Mouse (Mus musculus): Measurements from ENCODE around the gene Aaed1.

Aaed1 gene

DNA sequence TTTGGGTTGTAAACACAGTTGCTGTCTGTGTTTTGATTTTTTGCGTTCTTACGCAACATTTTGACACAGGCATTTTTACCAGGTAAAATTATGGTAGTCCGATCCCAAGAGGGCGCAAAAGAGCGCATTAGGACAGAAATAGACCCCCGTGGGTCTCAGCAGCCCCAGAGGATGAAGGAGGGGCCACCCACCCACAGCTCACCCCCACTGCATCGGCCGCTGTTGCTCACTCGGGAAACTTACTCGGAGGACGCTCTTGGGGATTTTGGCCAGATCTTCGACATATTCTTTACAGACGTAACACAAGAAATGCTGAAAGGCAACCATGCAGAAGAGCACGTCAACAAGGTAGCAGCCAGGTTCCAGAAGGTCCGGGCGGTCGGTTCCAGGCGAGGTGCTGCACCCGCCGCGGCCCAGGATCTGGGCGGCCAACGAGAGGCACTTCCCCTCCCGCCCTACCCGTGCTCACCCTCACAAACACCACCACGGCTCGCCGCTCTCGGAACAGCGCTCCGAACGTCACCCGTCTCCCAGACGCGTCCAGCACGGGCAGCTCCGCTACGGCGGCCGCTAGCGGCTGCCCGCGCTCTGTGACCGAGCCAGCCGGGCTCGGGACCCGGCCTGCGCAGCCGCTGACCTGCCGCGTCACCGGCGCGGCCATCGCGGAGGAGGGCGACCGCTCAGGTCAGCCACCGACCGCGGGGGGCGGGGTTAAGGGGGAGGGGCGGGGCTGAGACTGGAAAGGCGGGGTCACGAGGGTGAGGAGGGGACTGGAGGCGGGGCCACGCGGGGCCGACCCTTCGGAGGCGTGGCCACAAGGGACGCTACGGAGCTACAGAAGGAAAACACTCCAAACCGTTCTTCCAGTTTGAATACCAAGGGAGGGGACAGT, at the start of gene Aaed1:
Gene Aaed1 (minus strand): TSS at position 687 of the 892 bp plus-strand sequence.
- peak; percentile 90 for DNase-seq

DNA sequence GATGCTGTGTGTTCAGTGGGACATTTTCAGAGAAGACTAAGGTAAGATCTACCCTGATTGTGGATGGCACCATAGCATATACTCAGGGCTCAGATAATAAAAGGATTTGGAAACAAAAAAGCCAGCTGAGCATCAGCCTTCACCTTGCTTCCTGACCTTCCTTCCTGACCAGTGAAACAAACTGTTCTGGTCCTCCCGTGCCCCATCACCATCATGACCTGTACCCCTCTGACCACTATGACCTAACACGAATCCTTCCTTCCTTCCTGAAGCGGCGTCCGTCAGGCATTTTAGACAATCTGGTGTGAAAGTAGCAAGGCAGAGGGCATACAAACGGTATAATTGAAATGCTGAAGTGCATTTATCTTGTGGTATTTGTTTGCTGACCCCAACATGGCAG, 49.6 kb upstream of the Aaed1 start:
- DNase-seq = no peak

DNA sequence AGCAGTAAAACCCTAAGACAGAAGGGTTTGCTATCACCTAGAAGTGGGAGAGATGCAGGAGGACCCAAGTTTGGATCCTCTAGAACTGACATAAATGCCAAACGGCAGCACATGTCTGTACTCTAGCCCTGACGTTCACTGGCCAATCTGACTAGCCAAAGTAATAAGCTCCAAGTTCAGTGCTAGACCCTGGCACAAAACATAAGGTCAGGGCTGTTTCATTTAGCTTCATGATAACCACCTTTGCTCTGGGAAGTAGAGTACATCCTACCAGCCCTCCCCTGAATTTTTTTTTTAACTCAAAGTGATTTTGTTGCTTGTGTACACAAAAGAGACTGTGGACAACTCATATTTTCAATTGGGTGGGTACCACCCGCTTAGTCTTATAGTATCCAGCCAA, 48.5 kb upstream of the Aaed1 start:
- DNase-seq = no peak

DNA sequence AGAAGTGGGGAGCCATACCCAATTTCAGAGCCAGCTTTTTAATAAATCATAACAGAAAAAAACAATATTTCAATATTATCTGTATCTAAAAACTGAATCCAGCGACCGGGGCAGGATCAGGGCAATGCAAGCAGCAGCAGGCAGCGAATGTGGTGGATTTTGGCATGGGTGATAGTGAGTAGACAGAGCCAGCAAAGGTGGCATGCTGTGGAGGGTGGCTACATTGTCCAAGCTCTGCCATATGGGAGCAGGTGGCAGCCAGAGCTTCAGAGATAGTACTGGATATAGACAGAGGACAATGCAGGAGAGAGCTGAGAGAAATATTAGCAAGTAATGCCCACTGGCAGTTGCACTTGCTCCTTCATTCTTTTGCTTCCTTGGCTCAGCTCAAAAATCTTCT, 47.2 kb upstream of the Aaed1 start:
- no peak for DNase-seq

DNA sequence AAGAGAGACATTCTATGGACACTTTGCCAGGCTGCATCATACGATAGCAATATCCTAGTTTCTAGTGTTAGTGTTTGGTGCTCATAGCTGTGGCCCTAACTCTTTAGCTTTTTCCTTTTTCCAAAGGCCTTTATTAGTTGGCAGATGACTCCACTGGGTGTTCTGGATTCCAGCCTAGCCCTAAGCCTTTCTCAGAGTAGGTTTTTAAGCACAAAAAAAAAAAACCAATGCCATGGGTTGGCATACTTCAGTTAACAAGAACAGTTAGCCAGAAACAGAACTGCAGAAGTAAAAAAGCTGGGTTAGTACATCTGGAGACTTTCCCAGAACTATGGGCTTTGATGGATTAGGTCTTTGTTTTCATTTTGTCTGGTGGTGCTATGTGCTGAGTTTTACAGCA, 46.0 kb upstream of the Aaed1 start:
- no peak for DNase-seq

DNA sequence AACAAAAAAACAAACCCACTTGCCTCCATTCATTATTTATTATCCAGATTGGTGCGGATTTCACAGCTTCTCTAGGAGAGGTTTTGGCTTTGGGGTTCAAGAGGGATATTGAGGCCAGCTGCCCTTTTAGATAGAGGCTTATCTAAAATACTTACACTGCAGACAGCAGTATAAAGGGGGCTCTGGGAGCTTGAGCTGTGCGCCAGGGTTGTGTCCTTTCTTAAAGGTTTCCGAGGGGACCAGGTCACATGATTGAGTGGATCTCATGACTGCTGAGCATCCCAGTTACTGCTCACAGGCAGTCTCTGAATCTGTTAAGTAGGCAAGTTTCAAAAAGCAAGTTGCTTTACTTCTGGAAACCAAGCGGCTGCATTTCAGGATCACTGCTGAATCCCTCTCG, 44.9 kb upstream of the Aaed1 start:
- no peak for DNase-seq

DNA sequence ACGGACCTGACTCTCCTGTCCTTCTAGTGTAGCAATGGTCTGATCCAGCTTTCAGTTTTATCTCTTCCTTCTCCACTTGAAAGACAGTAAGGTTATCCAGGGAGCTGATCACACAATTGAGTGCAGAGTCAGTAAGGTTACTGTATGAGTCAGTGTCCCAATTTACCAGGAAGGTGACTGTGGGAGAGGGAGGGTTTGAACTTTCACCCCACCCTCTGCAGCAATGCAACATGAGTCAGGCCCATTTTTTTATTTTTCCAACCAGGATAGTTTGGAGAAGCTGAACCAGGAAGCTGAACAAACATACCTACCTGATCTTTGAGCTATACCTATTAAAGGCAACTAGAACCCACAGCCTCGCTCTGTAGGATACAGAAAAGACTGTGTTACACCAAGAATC, 37.0 kb upstream of the Aaed1 start:
- DNase-seq = no peak

DNA sequence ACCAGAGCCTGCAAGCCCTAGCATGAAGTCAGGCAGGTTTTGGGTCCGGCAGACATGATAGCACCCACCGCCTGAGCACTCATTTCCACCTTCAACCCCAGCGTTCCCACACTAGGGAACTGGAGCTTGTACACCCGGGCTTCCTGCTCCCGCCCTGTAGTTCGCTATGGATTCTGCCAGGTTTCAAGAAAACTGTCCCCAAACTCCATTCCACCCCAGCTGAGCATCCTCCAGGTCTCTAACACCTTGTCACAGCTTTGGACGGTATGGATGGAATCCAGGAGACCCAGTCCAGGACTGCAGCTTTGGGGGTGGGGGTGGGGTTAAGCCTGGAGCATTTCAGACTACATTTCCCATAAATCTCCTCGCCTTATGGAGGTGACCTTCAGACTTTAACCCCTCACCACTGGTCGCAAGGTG, 31.6 kb upstream of the Aaed1 start:
- DNase-seq = peak; percentile 16

DNA sequence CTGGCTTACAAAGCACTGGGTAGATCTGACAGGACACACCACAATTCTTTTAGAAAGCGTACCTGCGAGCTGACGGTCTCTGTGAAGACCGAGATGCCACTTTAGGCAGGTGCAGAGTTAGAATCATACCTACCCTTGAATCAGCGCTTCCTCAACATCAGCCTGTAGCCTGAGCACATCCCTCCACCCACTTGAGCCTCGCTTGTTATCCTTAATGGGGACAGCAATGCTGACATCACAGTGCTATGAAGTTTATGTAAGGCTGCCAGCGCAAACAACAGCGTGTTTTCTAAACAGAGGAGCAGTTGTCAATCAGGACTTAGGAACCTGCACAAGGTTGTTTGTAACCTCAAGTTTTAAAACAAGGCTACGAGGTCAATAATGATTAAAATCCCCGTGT, 31.1 kb upstream of the Aaed1 start:
- no peak for DNase-seq

DNA sequence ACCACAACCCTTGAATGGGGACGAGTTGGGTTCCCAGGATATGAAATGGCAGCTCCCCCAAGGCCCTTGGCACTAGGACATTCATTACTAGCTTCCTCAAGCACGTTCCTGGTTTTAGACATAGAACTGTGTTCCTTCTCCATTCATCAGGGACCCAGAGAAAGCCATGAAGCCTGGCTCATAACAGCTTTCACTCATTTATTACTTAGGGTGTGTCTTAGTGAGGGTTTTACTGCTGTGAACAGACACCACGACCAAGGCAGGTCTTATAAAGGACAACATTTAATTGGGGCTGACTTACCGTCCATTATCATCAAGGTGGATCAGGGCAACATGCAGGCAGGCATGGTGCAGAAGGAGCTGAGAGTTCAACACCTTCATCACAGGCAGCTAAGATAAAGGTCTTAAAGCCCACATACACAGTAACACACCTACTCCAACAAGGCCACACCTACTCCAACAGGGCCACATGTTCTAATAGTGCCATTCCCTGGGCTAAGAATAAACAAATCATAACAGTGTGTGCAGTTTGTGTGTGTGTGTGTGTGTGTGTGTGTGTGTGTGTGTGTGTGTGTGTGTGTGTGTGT, 23.1 kb upstream of the Aaed1 start:
- DNase-seq = no peak

DNA sequence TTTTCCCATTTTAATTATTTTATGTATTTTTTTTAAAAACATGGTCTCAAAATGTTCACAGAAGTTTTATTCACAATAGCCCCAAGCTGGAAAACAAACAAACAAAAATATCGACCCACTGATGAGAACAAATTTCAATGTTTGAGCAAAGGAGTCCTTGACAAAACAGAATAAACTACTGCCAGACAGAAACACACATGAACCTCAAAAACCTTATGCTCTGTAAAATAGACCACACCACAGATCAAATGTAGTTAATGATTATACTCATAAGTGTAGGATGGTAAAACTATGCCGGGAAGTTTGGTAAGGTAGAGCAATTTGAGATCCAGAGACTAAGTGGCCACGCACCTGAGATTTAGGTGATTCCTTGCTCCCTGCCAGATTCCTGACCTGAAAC, 20.6 kb upstream of the Aaed1 start:
- no peak for DNase-seq

DNA sequence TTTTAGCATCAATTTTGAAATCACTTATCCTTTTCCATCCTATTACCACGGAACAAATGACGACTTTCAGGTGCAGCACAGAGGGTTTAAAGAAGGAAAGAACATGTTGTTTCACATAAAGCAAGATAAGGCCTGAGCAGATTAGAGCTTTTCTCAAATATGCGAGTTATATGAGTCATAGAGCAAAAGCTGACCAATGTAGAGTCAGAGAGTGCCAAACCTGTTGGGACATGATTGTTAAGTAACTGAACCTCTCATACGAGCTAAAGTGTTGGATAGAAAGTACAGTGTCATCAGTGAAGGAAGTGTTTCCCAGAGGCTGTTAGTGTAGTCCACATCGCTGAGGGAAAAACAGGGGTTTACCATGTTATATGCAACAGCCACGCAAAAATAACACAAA, 19.8 kb upstream of the Aaed1 start:
- no peak for DNase-seq

DNA sequence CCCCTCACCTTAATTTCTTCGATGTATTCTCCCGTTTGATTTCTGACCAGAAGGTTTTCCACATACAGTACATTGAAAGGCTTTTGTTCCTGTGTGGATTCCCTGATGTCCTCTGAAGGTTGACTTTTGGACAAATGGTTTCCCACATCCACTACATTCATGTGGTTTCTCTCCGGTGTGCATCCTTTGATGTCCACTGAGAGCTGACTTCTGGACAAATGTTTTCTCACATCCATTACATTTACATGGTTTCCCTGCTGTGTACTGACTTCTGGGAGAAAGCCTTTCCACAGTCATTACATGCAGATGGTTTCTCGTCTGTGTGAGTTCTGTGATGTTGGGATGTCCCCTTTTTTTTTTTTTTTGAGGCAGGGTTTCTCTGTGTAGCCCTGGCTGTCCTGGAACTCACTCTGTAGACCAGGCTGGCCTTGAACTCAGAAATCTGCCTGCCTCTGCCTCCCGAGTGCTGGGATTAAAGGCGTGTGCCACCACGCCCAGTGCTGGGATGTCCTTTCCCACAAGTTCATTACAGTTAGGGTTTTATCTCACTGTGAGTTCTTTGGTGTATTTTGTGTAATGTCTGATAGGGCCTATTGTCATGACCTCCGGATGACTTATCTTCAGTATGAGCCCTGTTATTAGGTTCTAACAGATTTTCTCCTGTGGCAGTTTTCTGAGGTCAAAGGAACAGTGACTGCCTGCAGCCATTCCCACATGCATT, 10.2 kb upstream of the Aaed1 start:
- DNase-seq = no peak

DNA sequence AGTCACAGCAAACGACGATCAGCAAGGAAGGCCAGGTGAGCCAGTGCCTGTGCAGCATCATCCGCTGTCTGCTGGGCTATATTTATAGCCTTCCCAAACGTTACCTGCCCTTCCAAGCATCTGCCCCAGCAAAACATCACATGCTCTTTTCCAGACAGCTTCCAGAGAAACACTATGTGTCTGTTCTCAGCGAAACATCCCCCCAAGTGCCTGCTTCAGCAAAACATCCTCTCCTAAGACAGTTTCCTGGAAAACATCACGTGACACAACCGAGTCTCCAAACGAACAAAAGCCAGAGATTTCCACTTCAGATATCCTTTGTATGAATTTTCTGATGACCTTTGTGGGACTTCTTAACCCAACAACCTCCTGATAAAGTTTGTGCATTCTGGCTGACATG, 7.8 kb upstream of the Aaed1 start:
- no peak for DNase-seq

DNA sequence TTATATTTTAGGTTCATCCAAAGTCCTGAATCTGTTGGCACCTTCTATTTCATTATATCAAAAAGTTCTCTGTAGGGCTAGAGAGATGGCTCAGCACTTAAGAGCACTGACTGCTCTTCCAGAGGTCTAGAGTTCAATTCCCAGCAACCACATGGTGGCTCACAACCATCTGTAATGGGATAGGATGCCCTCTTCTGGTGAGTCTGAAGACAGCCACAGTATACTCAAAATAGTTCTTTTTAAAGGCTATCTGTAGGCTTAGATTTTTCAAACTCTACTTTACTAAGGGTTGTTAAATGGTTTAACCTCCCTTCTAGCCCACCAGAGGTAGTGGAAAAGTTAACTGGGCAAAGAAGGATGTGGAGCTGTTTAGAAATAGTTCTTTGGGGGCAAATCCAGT, 7.3 kb upstream of the Aaed1 start:
- DNase-seq = no peak

DNA sequence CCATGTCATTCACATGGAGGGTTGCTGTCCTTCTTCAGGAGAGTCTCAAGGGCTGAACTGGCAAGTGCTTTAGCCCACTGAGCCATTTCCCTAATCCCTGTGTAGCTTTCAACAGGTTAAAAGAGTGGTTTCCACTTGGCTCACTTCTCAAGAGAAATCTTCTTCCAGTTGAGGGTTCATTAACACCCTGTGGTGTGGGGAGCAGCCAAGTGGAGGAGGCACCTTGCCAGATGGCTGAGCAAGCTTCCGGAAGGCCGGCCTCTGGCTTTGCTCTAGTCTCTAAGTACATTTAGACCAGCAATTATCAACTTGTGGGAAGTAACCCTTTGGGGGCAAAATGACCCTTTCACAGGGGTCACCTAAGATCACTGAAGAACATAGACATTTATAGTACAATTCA, 5.8 kb upstream of the Aaed1 start:
- DNase-seq = peak; percentile 27

DNA sequence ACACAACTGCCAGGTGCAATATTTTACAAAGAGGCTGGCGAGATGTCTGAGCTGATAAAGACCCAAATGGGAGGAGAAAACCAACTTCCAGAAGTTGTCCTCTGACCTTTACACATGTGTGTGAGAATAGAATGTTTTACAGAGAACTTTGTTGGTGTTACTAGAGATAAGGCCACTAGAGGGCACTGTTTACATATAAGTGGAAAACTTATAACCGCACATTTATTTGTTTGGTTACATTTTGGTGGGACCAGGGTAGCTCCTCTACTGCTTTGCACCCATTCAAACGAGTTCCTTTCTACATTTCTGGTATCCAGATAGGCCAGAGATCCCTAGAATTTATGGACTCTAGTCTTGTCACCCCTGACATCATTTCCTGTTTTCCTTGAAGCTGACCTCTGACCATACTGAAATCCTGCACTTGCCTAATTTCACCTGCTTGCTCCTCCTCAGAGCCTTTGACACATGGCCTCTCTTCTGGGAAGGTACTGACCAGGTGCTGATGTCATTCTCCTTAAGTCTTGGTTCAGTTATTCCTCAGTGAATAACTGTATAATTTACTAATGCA, 3.1 kb upstream of the Aaed1 start:
- no peak for DNase-seq

DNA sequence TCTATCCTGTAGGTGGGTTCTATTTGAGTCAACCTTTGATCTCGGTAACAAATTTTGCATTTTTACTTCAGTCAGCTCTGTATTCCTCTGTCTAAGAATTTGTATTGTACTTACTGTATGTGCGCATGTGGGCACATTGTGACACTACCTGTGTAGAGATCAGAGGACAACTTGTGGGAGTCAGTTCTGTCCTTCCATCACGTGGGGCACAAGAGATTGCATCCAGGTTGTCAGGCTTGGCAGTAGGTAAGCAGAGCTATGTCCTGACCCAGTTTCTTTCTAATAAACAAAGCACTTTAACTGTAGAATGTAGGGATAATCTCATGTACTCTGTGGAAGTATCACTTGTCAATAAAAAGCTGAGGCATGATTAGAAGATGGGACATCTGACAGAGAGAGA, 1.5 kb upstream of the Aaed1 start:
- no peak for DNase-seq

DNA sequence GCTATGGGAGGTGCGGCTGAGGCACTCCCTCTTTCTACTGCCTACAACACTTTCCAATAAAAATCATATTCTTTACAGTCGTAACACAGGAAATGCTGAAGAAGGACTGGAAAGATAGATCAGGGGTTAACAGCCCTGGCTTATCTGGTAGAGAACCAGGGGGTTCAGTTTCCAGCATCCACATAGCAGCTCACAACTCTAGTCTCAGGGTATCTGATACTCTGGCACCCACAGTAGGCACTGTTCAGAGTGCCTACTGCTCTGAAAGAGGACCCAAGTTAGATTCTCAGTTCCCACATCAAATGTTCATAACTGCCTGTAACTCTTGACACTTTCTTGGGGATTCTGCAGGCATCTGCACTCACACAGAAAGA, 393 bp upstream of the Aaed1 start:
- no peak for DNase-seq

DNA sequence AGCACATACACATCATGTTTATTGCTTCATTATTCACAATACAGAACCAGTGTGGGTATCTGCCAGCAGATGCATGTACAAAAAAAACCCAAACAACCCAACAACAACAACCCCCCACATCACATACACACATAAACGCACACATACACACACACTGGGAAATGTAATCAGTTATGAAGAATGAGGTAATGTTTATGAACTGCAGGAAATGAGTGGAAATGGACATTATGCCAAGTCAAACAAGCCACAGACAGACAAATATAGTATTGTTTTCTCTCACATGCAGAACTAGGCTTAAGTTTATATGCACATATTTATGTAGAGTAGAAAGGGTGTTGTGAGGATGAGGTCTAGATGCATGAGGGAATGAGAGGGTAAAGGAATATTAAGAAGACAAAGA, 1.2 kb downstream of the Aaed1 start:
- no peak for DNase-seq

DNA sequence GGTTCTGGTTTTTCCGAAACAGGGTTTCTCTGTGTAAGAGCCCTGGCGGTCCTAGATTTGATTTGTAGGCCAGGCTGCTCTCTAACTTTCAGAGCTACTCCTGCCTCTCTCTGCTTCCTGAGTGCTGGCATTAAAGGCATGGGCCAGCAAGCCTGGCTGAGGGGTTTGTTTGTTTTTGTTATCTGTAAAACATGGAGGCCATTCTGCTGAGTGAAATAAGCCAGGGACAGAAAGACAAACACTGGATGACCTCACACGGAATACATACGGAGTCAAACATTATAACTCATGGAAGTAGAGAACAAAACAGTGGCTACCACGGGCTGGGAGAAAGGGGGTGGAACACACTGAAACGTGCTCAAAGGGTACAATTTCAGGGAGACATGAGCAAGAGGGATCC, 1.9 kb downstream of the Aaed1 start:
- DNase-seq = no peak

DNA sequence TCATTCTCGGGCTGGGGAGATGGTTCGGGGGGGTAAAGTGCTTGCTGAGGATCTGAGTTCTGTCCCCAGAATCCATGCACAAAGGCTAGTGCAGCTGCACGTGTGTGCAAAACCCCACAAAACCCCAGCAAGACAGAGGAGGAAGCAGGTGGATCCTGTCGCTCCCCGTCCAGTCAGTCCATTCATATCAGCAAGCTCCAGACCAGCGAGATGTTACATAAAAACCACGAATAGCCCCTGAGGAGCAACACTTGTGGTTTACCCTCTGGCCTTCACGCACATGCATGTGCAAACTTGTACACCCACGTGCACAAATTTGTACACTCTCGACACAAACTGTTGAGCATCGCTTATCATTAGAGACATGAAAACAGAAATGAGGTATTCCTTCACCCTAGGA, 2.7 kb downstream of the Aaed1 start:
- DNase-seq = no peak

DNA sequence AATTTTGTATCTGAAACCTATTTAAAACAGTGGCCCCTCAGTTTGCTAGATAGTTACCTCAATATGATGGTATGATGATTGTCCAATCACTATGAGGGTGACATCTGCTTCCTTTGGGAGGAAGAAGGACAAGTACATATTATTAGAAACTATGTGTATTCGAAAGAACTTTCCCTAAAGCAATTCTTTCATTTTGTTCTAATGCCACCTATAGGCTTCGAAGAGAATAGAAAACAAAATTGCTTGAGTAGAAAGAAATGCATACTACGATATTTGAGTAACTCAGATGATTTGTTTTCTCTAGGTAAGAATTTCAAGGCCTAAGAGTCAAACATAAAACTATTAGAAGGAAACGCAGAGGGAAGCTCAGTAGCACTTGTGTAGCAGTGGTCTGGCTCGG, 3.5 kb downstream of the Aaed1 start:
- no peak for DNase-seq

DNA sequence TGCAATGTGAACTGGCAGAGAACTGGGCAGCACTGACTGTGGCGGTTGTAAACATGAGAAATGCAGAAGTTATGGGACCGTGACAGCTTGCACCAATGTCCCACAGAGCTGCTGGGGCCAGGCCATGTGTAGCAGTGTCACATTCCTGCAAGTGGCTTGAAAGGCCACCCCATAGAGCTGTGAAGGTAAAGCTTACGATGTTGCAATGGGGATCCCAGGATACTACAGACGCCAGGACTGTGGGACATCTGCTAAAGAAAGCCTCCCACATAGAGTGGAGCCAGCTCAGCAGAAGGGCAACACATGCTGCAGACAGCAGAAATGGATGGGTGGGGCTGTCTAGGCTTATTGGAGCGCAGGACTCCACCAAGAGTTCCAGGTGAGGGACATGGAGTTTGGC, 5.0 kb downstream of the Aaed1 start:
- peak; percentile 14 for DNase-seq

All from right cerebral cortex, postnatal 14 days (tissue).